Mouse (Mus musculus): ENCODE data around the gene Gm17332.
"Not testable (repeated sequence)": the region's sequence is repeated elsewhere in the genome, so short reads cannot be mapped to it uniquely, and the experiment has no call there.

DNA sequence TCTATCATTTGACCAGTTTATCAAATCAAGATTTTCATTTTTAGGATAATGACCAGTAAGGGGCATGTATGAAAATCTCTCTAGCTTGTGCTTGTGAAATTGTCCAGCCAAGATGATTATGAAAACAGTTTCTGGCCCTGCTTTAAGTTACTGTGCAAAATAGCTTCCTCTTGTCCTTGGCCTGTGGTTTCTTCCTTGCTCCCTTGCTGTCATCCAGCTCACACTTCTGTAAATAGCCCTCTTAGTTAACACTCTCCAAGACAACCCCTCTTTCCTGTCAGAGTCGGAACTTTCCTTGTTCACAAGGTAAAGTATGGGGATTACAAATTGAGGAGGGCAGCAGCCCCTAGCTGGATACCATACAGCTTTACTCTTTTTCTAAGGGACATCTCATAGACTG, 43.9 kb downstream of the Gm17332 start:
- not testable (repeated sequence) for TF ChIP-seq CTCF (IDR thresholded peaks at IDR 0.05); POLR2A (IDR thresholded peaks at IDR 0.05; ENCODE audit: insufficient read depth, low read depth, low read length)
